Mouse (Mus musculus) kidney, postnatal 36 days (tissue): ENCODE data around the gene Ndufc2.

ENCODE experiments used
- DNase-seq, 2 experiments: peaks; one replicate each; pipeline ENCODE4 v3.0.0; 2021 to 2022; ENCODE audit warnings: mixed read lengths in 2 of 2

Ndufc2 gene

GRCm38 (mm10) chr7:97387561-97388147, 12.1 kb upstream of the Ndufc2 start:
- DNase-seq, result no peak

GRCm38 (mm10) chr7:97388541-97388940, 11.3 kb upstream of the Ndufc2 start:
- DNase-seq, result no peak

GRCm38 (mm10) chr7:97391293-97392078, 8.3 kb upstream of the Ndufc2 start:
- DNase-seq, result peak in 1 of 2 experiments; percentile 55

- DNase-seq, result peak; percentile 39 to 69
Measured at GRCm38 (mm10) chr7:97392079-97392445, 7.7 kb upstream of the Ndufc2 start.

- no peak for DNase-seq
Measured at GRCm38 (mm10) chr7:97394375-97394774, 5.4 kb upstream of the Ndufc2 start.

- DNase-seq, result no peak
Measured at GRCm38 (mm10) chr7:97398943-97399342, 860 bp upstream of the Ndufc2 start.

- DNase-seq, result no peak
Measured at GRCm38 (mm10) chr7:97407145-97407544, 7.3 kb downstream of the Ndufc2 start.

GRCm38 (mm10) chr7:97411106-97411505, 11.3 kb downstream of the Ndufc2 start:
- DNase-seq, result no peak

GRCm38 (mm10) chr7:97411575-97411974, 11.8 kb downstream of the Ndufc2 start:
- no peak for DNase-seq

GRCm38 (mm10) chr7:97413981-97414380, 14.2 kb downstream of the Ndufc2 start:
- no peak for DNase-seq

GRCm38 (mm10) chr7:97414426-97414825, 14.6 kb downstream of the Ndufc2 start:
- DNase-seq, result peak; percentile 73 to 82

- peak in 1 of 2 experiments; percentile 33 for DNase-seq
Measured at GRCm38 (mm10) chr7:97414915-97415687, 15.3 kb downstream of the Ndufc2 start.

- DNase-seq, result no peak
Measured at GRCm38 (mm10) chr7:97416473-97416872, 16.7 kb downstream of the Ndufc2 start.

- peak; percentile 87 to 93 for DNase-seq
Measured at GRCm38 (mm10) chr7:97416906-97417777, 17.3 kb downstream of the Ndufc2 start, which contains the start of gene Thrsp. Gene Thrsp, minus strand, starts transcription at chr7:97417730.

- DNase-seq, result peak; percentile 48 to 59
Measured at GRCm38 (mm10) chr7:97418717-97419116, 18.9 kb downstream of the Ndufc2 start.

GRCm38 (mm10) chr7:97419163-97419562, 19.4 kb downstream of the Ndufc2 start:
- no peak for DNase-seq

- DNase-seq, result peak in 1 of 2 experiments; percentile 34
Measured at GRCm38 (mm10) chr7:97420406-97420805, 20.6 kb downstream of the Ndufc2 start.

- DNase-seq, result no peak
Measured at GRCm38 (mm10) chr7:97420958-97421651, 21.3 kb downstream of the Ndufc2 start.

- peak; percentile 69 to 75 for DNase-seq
Measured at GRCm38 (mm10) chr7:97423754-97424153, 24.0 kb downstream of the Ndufc2 start.

- peak; percentile 89 to 97 for DNase-seq
Measured at GRCm38 (mm10) chr7:97424621-97425245, 24.9 kb downstream of the Ndufc2 start.

- no peak for DNase-seq
Measured at GRCm38 (mm10) chr7:97426566-97426965, 26.8 kb downstream of the Ndufc2 start.
